Mouse (Mus musculus) hindbrain, embryonic 16.5 days (tissue): ENCODE measurements at regions not wholly inside any gene's neighbourhood (a gene's known extent, or its start where the extent isn't known, plus 50 kb on each side); places are given as distances from the start of the nearest gene placed in this dataset.

Experiments used
- ATAC-seq: fragments of 200-750 bp; cut with Nextera tagmentation; 2 replicates; pipeline ENCODE4 v1.8.0; 2017; ENCODE audit warnings: moderate TSS enrichment, moderate library complexity
- H3K27ac ChIP-seq: fragments of 300-500 bp; sonication (generic); 2 replicates; pipeline ENCODE4 v1.5.1; 2014; ENCODE audit warnings: low read depth, mild to moderate bottlenecking, control low read depth, low read length, moderate library complexity
- H3K27me3 ChIP-seq: fragments of 300-500 bp; sonication (generic); replicated peaks from 2 replicates; pipeline ENCODE4 v1.6.1; 2014; ENCODE audit warnings: low read length; ENCODE audit not compliant: control insufficient read depth, insufficient read depth
- H3K36me3 ChIP-seq: fragments of 300-500 bp; sonication (generic); 2 replicates; pipeline ENCODE4 v1.6.1; 2014; ENCODE audit warnings: mild to moderate bottlenecking, low read length, moderate library complexity, mixed read lengths; ENCODE audit not compliant: control insufficient read depth, insufficient read depth
- H3K4me1 ChIP-seq: fragments of 300-500 bp; sonication (generic); 2 replicates; pipeline ENCODE4 v1.6.1; 2014; ENCODE audit warnings: low read depth, low read length; ENCODE audit not compliant: control insufficient read depth, insufficient read depth
- H3K4me2 ChIP-seq: fragments of 300-500 bp; sonication (generic); 2 replicates; pipeline ENCODE4 v1.6.1; 2014; ENCODE audit warnings: mild to moderate bottlenecking, low read length, control low read depth, moderate library complexity
- H3K4me3 ChIP-seq: fragments of 300-500 bp; sonication (generic); 2 replicates; pipeline ENCODE4 v1.5.1; 2014; ENCODE audit warnings: mild to moderate bottlenecking, low read length, control low read depth, moderate library complexity
- H3K9ac ChIP-seq: fragments of 300-500 bp; sonication (generic); 2 replicates; pipeline ENCODE4 v1.6.1; 2014; ENCODE audit warnings: low read depth, mild to moderate bottlenecking, control low read depth, low read length, moderate library complexity
- H3K9me3 ChIP-seq: fragments of 300-500 bp; sonication (generic); 2 replicates; pipeline ENCODE4 v1.6.1; 2014; ENCODE audit warnings: mild to moderate bottlenecking, low read length, moderate library complexity; ENCODE audit not compliant: control insufficient read depth
- WGBS: fragments of 180-500 bp; shearing (Covaris S2); extraction: QIAGEN DNeasy Blood & Tissue Kit; methylation state at CpG from one replicate; pipeline ENCODE4 v1.1.7; 2014; 5-methylcytosine and 5-hydroxymethylcytosine counted together

DNA sequence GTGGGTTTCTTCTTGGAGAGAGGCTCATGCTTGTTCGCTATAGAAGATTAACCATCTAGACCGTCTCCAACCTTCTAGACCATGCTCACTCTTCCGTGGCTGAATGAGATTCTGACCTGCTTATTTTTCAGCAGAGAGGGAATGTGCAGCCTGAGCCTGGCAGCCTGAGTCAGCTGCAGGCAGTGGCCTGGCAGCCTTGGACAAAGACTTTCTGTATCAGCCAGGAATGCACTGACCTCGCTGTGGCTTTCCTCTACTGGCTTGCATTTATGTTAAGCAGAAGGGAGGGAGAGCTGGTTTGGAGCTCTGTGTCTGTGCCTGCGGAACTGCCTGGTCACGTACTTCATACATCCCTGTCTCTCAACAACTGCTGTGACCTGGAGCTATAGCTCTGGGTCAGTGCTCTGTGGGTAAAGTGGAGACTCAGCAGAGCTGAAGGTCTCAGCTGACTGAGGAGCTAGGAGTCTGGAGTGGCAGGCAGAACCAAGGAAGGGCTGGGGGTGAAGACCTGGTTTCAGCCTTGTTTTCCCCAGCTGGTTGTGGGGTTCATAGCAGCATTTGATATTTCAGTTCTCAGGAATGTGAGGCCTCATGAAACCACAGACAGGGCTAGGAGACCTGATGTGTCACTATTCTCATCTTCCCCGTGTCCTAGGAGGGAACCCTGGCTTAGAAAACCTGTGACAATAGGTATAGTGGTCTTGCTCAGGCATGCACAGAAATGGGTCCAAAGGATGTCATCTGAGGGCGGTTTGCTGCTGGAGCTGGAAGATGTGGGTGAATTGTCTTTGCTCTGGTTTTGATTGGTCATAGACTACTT lies 207.2 kb upstream of the Ncam1 start:
- Histone ChIP-seq H3K4me1 (peaks cover 7% of the 10 kb centered on the region), H3K9me3 (no peaks in the 10 kb centered on the region), H3K27ac (0 out of 2 replicates have a peak overlapping the region, but pooled peaks have one; percentile 25), H3K36me3 (no peaks in the 10 kb centered on the region), H3K4me2 (no peak overlapping the region), H3K9ac (peak overlapping the region; percentile 4; the same call in 1 of the 2 replicates), H3K27me3 (no peaks in the 10 kb centered on the region), H3K4me3 (no peak overlapping the region)
- WGBS, result 40% methylated on average over 8 of the region's 8 CpGs
- peak; percentile 90 for ATAC-seq

DNA sequence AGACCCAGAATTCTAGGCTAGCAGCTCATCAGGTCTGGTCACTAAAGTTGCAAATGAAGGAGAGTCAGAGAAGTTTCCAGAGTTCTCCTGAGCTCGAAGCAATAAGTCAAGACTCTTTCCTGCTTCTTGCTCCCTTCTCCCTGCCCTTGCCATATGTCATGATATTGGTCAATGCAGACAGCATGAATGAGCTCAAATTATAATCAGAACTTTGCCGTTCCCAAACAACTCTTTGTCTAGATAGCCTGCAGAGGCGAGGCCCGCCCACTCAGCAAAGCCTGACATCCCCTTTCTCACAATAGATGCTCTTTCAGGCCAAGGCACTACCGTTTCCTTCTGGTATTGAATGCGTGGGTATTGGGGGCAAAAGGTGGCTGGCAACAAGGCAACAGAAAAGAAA lies 204.0 kb upstream of the Ncam1 start:
- no peak overlapping the region for H3K9ac ChIP-seq

DNA sequence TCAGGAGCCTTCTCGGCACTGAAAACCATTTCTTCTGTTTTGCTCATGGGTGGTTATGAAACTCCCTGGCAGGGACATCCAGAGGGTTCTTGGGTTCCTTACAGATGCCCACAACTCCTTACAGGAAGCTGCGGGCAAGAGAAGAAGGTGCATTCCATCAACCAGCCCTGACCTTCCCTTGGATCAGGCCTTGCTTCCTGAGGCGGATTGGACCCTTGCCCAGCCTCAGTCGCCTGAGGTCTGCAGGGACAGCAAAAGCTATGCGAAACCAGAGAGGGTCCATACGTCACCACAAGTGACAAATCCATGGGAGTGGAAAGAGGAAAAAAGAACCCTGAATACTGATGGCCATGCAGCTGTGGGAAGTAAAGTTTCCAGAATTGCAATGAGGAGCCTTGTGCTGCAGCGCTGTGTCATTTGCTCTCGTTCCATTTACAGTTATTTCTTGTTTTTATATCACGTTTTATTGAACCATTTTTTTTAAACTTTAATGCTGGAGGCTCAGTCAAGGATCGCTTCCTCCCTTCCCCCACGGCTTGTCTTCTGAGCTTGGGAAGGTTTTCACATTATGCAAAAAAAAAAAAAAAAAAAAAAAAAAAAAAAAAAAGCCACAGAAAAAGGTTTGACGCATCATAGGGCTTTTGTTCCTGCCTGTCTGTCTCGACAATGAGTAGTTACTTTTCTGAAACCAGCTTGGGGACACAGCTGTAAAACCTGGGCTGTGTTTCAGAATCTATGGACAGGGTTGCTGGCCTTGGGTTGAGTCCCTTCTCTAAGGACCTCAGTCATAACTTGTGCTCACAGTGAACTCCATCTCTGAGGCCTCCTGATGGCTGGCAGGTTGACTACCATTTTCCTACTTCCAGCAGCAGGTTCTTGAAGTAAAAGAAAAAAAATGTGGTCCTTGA lies 202.0 kb upstream of the Ncam1 start:
- ATAC-seq, result peak; percentile 30; the same call in 1 of the 2 replicates
- Histone ChIP-seq H3K4me3 (no peak overlapping the region), H3K4me2 (no peak overlapping the region), H3K9me3 (0 out of 2 replicates have a peak, but pooled peaks cover 2% of the 10 kb centered on the region), H3K4me1 (peaks cover 10% of the 10 kb centered on the region), H3K27me3 (no peaks in the 10 kb centered on the region), H3K36me3 (no peaks in the 10 kb centered on the region), H3K27ac (no peak overlapping the region), H3K9ac (no peak overlapping the region)
- 42% methylated on average over 13 of the region's 13 CpGs for WGBS

More for the DNA sequence above, 204.0 kb upstream of the Ncam1 start:
- Histone ChIP-seq H3K4me2 (no peak overlapping the region), H3K36me3 (no peaks in the 10 kb centered on the region), H3K27me3 (no peaks in the 10 kb centered on the region), H3K4me3 (no peak overlapping the region), H3K9me3 (no peaks in the 10 kb centered on the region), H3K4me1 (peaks cover 16% of the 10 kb centered on the region), H3K27ac (no peak overlapping the region)
- WGBS, result 67% methylated on average over 6 of the region's 6 CpGs
- ATAC-seq, result no peak

DNA sequence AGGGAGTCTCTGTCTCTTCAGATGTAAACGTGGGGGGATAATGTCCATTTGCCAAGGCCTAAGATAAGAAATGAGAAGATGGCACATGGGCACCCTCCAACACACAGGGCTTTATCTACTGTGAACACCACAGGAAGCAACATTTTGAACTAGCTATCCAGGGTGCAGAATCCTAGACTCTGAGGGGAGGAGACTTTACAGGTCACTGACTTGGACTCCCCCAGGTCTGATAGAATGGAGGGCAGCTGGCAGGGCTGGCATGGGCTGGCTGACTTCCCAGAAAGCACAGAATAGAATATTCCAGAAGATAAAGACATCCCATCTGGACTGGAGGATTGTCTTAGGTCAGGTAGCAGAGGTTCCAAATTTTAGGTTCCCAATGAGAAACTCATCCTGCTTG lies 201.2 kb upstream of the Ncam1 start:
- 69% methylated on average over 1 of the region's 1 CpGs for WGBS
- ATAC-seq, result no peak
- H3K4me3 ChIP-seq, result no peak overlapping the region
- H3K4me2 ChIP-seq, result no peak overlapping the region
- H3K27me3 ChIP-seq, result no peaks in the 10 kb centered on the region
- peaks cover 6% of the 10 kb centered on the region; the same call in 1 of the 2 replicates for H3K9me3 ChIP-seq
- no peak overlapping the region for H3K9ac ChIP-seq
- H3K27ac ChIP-seq, result no peak overlapping the region
- peaks cover 8% of the 10 kb centered on the region for H3K4me1 ChIP-seq
- no peaks in the 10 kb centered on the region for H3K36me3 ChIP-seq

DNA sequence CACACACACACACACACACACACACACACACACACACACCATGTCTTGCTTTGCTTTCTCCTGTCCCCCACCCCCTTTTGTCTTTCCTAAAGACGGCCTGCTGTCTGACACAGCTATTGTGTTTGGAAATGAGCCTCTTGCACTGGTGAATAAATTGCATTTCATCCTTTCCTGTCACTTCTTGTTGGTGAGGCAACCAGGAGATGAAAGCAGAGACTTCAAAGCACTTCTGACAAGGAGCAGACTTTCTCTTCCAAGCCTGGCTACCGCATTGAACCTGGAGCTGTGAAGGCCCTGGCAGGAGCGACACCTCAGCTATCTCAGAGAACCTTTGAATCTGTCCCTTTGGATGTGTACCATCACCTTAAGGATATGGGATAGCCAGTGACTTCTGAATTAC lies 199.4 kb upstream of the Ncam1 start:
- WGBS, result 40% methylated on average over 3 of the region's 3 CpGs
- H3K4me1 ChIP-seq, result peaks cover 8% of the 10 kb centered on the region
- no peaks in the 10 kb centered on the region for H3K36me3 ChIP-seq
- peaks cover 7% of the 10 kb centered on the region; the same call in 1 of the 2 replicates for H3K9me3 ChIP-seq
- no peak for ATAC-seq
- H3K4me2 ChIP-seq, result no peak overlapping the region
- no peaks in the 10 kb centered on the region for H3K27me3 ChIP-seq
- no peak overlapping the region for H3K9ac ChIP-seq
- no peak overlapping the region for H3K4me3 ChIP-seq
- no peak overlapping the region for H3K27ac ChIP-seq

DNA sequence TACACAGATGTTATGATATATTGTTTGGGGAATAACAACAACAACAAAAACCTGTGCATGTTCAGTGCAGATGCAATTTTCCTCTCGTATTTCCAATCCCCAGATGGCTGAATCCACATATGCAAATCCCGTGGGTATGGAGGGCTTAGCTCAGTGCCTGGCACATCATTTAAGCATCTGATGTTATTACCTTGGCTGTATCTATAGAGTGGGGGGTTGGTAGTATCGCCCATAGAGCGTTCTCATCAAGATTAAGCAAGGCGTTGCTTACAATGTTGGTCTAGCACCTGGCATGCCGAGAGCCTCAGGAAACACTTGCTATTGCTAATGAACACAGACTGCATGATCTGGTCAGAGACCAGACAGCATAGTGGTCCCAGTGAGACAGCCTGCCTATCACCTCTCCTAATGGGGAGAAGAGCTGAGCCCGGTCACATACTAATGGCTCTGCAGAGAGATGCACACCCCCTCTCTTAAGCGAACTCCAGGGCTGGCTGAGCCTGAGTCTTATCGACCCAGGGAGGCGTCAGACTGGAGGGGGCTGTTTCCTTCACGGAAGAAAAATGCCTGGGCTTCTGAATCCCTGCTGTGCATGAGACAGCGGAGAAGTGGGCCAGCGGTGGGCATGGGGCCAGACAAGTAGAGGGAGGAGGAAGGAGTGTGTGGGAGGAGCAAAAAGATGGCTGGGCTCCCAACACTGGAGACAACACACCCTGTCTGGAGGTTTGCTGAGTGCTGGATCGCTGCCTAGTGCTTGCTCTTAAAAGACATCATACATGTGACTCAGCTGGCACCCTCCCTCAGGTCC lies 190.9 kb upstream of the Ncam1 start:
- Histone ChIP-seq H3K4me1 (peaks cover 4% of the 10 kb centered on the region; the same call in 1 of the 2 replicates), H3K27ac (no peak overlapping the region)
- 29% methylated on average over 14 of the region's 14 CpGs for WGBS

DNA sequence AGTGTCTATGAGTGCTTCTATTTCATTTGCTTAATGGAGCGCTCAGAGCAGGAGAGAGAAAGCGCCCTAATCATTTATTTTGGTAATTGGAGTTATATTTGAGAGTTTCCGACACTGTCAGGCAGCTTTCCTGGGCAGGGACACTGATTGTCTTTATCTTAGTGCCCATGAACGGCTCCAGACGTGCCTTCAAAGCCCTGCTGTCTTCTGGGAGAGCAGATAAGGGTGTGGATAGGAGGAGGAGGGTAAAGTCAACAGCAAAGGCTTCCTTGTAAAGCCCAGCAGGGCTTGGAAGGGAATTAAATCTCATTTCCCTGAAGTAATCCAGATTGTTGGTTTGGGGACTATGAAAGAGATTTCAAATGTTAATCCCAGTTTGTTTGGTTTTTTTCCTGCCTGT lies 189.3 kb upstream of the Ncam1 start:
- 41% methylated on average over 5 of the region's 5 CpGs for whole genome bisulfite sequencing
- Histone ChIP-seq H3K9ac (no peak overlapping the region), H3K27me3 (no peaks in the 10 kb centered on the region), H3K4me1 (peaks cover 4% of the 10 kb centered on the region; the same call in 1 of the 2 replicates), H3K4me3 (no peak overlapping the region), H3K36me3 (no peaks in the 10 kb centered on the region), H3K27ac (no peak overlapping the region), H3K4me2 (no peak overlapping the region), H3K9me3 (no peaks in the 10 kb centered on the region)
- no peak for ATAC-seq

More for the DNA sequence above, 190.9 kb upstream of the Ncam1 start:
- H3K36me3 ChIP-seq, result no peaks in the 10 kb centered on the region
- H3K4me2 ChIP-seq, result peak overlapping the region; percentile 40
- no peaks in the 10 kb centered on the region for H3K27me3 ChIP-seq
- H3K9ac ChIP-seq, result no peak overlapping the region
- peak; percentile 95 for ATAC-seq
- H3K4me3 ChIP-seq, result no peak overlapping the region
- no peaks in the 10 kb centered on the region for H3K9me3 ChIP-seq

DNA sequence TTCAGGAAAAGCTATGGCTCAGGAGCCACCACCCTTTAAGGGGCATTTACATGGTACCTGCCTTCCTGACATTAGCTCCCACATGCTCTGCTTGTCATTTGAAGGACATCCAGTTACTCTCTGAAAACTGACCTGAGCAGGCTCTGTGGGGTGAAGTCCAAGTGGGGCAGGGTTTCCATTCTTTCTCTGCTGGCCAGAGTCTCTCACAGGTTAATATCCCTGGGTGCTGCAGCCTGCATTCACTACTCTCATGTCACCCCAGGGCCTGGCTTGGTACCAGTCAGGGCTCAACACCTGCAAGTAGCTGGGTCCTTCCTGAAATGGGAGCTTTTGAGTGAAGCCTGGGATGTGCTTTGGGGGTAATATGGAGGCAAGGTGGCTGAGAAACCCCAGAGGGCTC lies 188.8 kb upstream of the Ncam1 start:
- Histone ChIP-seq H3K9me3 (no peaks in the 10 kb centered on the region), H3K4me3 (no peak overlapping the region), H3K27me3 (no peaks in the 10 kb centered on the region), H3K36me3 (no peaks in the 10 kb centered on the region), H3K4me2 (no peak overlapping the region), H3K4me1 (peaks cover 4% of the 10 kb centered on the region; the same call in 1 of the 2 replicates), H3K27ac (no peak overlapping the region), H3K9ac (no peak overlapping the region)
- no peak for ATAC-seq
